Mouse (Mus musculus) embryonic fibroblast, embryonic 13.5 days (primary cell): ENCODE data around the gene Scrn1.

ENCODE experiments used
- CTCF ChIP-seq: IDR thresholded peaks from 2 replicates; pipeline ENCODE4 v1.5.1; 2011; ENCODE audit warnings: mild to moderate bottlenecking, control low read depth, low read length, moderate library complexity, borderline replicate concordance; ENCODE audit not compliant: insufficient read depth
- POLR2A ChIP-seq: IDR thresholded peaks from 2 replicates; pipeline ENCODE4 v1.6.1; 2011; ENCODE audit warnings: low read depth, mild to moderate bottlenecking, control low read depth, low read length, moderate library complexity

DNA sequence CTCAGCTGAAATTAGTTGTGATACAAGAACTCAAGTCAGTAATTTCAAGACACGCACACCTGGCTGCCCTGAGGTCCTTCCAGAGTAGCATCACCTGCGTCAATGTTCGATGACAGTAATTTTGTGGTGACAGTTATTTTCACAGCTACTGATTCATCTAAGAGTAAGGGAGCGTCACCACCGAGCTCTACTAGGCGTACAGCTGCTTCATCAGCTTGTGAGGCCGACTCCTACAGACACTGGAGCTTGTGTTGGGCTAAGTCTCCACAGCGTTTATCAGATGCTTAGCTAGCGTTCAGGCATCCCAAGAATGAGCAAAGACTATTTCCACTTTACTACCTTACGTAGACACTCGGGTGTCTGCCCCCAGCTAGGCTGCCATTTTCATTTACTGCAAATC, 60.0 kb downstream of the Scrn1 start:
- TF ChIP-seq CTCF = no peak
- TF ChIP-seq POLR2A = no peak
